Mouse (Mus musculus) small intestine, adult 2 months (tissue): ENCODE data around the gene Fam184b. TPM values are rescaled to one million over a fixed set of nuclear protein-coding genes. Genes with fewer than 3 reads are reported as not detected.

Experiments
- H3K27ac ChIP-seq: fragments of 200-500 bp; 2 replicates; pipeline ENCODE4 v1.5.1; 2012; ENCODE audit warnings: low read depth, low read length, control low read depth, inconsistent platforms; ENCODE audit not compliant: insufficient read depth
- H3K27me3 ChIP-seq: fragments of 200-500 bp; 2 replicates; pipeline ENCODE4 v1.6.1; 2012; ENCODE audit warnings: mild to moderate bottlenecking, moderate library complexity, low read length, inconsistent platforms; ENCODE audit not compliant: control insufficient read depth, insufficient read depth
- H3K36me3 ChIP-seq: fragments of 200-500 bp; 2 replicates; pipeline ENCODE4 v1.6.1; 2012; ENCODE audit warnings: mild to moderate bottlenecking, low read length, control low read depth, inconsistent platforms; ENCODE audit not compliant: control insufficient read depth, insufficient read depth
- H3K4me1 ChIP-seq: fragments of 200-500 bp; 2 replicates; pipeline ENCODE4 v1.6.1; 2012; ENCODE audit warnings: low read length, inconsistent platforms, mixed read lengths; ENCODE audit not compliant: control insufficient read depth, insufficient read depth, insufficient read length
- H3K4me3 ChIP-seq: fragments of 200-500 bp; 2 replicates; pipeline ENCODE4 v1.5.1; 2012; ENCODE audit warnings: low read depth, mild to moderate bottlenecking, control low read depth, inconsistent platforms, low read length, moderate library complexity
- CTCF ChIP-seq: fragments of 200-500 bp; IDR thresholded peaks from 2 replicates; pipeline ENCODE4 v1.5.1; 2012; ENCODE audit warnings: low read depth, mild to moderate bottlenecking, control low read depth, inconsistent platforms, low read length, moderate library complexity, mixed read lengths; ENCODE audit not compliant: insufficient replicate concordance, insufficient read length; ENCODE audit errors: extremely low read depth
- POLR2A ChIP-seq: fragments of 200-500 bp; IDR thresholded peaks from 2 replicates; pipeline ENCODE4 v1.6.1; 2012; ENCODE audit warnings: low read depth, mild to moderate bottlenecking, control low read depth, inconsistent platforms, low read length, moderate library complexity
- WGBS: fragments of 180-500 bp; shearing (Covaris S2); methylation state at CpG from one replicate; pipeline ENCODE4 v1.1.7; 2018; 5-methylcytosine and 5-hydroxymethylcytosine counted together
- polyA plus RNA-seq: library from polyadenylated mRNA; depleted of rRNA; stranded (reverse); fragments of >200 nt; gene quantifications from 2 replicates; pipeline ENCODE4 v1.2.3, GENCODE M21; 2012; rRNA removed

Fam184b gene
- 0.03 and 0.06 TPM in 2 replicates for polyA plus RNA-seq

GRCm38 (mm10) chr5:45638806-45639714 is at the start of gene Fam184b:
Fam184b (minus strand) TSS chr5:45639614.
- WGBS: under 1% methylated on average over 48 of the region's 48 CpGs
- Histone ChIP-seq H3K4me1 (peaks cover 5% of the 10 kb centered on the region; the same call in 1 of the 2 replicates), H3K27me3 (peaks cover 8% of the 10 kb centered on the region), H3K4me3 (peak within 1 kb of the TSS; percentile 68), H3K27ac (no peak within 1 kb of the TSS), H3K36me3 (no peaks in the 10 kb centered on the region)
- TF ChIP-seq POLR2A (no peak), CTCF (no peak)

GRCm38 (mm10) chr5:45689152-45689551 is 49.7 kb upstream of the Fam184b start:
- TF ChIP-seq CTCF (no peak), POLR2A (no peak)
- H3K27me3 ChIP-seq: no peaks in the 10 kb centered on the region
- 79% methylated on average over 4 of the region's 4 CpGs for WGBS
- no peak overlapping the region for H3K27ac ChIP-seq
- H3K36me3 ChIP-seq: peaks cover 5% of the 10 kb centered on the region
- no peak overlapping the region for H3K4me3 ChIP-seq
- no peaks in the 10 kb centered on the region for H3K4me1 ChIP-seq

- H3K27ac ChIP-seq: no peak overlapping the region
- H3K4me3 ChIP-seq: no peak overlapping the region
- 96% methylated on average over 3 of the region's 3 CpGs for WGBS
Measured at GRCm38 (mm10) chr5:45686223-45686622, 46.8 kb upstream of the Fam184b start.

GRCm38 (mm10) chr5:45685243-45685642 is 45.8 kb upstream of the Fam184b start:
- Histone ChIP-seq H3K27ac (no peak overlapping the region), H3K4me1 (no peaks in the 10 kb centered on the region), H3K4me3 (no peak overlapping the region), H3K36me3 (peaks cover 2% of the 10 kb centered on the region), H3K27me3 (no peaks in the 10 kb centered on the region)
- WGBS: 96% methylated on average over 2 of the region's 2 CpGs
- TF ChIP-seq CTCF (no peak), POLR2A (no peak)

More at GRCm38 (mm10) chr5:45686223-45686622, 46.8 kb upstream of the Fam184b start:
- TF ChIP-seq POLR2A (no peak), CTCF (no peak)
- no peaks in the 10 kb centered on the region for H3K27me3 ChIP-seq
- H3K36me3 ChIP-seq: peaks cover 2% of the 10 kb centered on the region
- H3K4me1 ChIP-seq: no peaks in the 10 kb centered on the region

GRCm38 (mm10) chr5:45683388-45683787 is 44.0 kb upstream of the Fam184b start:
- Histone ChIP-seq H3K36me3 (peaks cover 1% of the 10 kb centered on the region; the same call in 1 of the 2 replicates), H3K4me1 (no peaks in the 10 kb centered on the region), H3K27me3 (no peaks in the 10 kb centered on the region), H3K27ac (no peak overlapping the region), H3K4me3 (no peak overlapping the region)
- TF ChIP-seq POLR2A (no peak), CTCF (no peak)
- 96% methylated on average over 1 of the region's 1 CpGs for WGBS

GRCm38 (mm10) chr5:45679955-45680354 is 40.5 kb upstream of the Fam184b start:
- Histone ChIP-seq H3K4me1 (no peaks in the 10 kb centered on the region), H3K27ac (no peak overlapping the region), H3K4me3 (no peak overlapping the region), H3K27me3 (no peaks in the 10 kb centered on the region), H3K36me3 (peaks cover 3% of the 10 kb centered on the region; the same call in 1 of the 2 replicates)
- TF ChIP-seq POLR2A: no peak

- Histone ChIP-seq H3K27me3 (no peaks in the 10 kb centered on the region), H3K36me3 (peaks cover 2% of the 10 kb centered on the region; the same call in 1 of the 2 replicates), H3K4me1 (no peaks in the 10 kb centered on the region), H3K4me3 (no peak overlapping the region), H3K27ac (no peak overlapping the region)
- no peak for TF ChIP-seq CTCF
- 74% methylated on average over 4 of the region's 4 CpGs for WGBS
Measured at GRCm38 (mm10) chr5:45677639-45678038, 38.2 kb upstream of the Fam184b start.
